Mouse (Mus musculus): Measurements from ENCODE around the gene Snx22.

Snx22 gene

DNA sequence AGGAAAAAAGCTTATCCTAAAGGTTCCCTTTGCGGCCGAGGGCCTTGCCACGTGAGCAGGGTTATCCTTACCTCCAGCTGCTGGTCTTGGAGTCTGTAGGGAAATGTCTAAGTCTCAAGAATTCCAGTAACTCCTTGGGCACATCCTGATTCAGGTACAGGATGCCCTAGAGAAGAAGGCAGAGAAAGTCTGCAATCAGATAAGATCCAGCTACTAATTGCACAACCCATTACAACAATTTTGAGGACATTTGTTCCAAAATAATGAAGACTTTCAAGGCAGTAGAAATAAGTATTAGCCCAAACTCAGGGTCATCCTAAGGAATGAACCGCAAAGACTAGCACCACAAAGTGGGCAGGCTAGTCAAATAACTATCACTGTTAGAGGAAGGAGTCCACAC, 1.5 kb downstream of the Snx22 start:
- no peak for DNase-seq

GRCm38 (mm10) chr9:66067542-66067941, 2.0 kb downstream of the Snx22 start:
- DNase-seq, result no peak

DNA sequence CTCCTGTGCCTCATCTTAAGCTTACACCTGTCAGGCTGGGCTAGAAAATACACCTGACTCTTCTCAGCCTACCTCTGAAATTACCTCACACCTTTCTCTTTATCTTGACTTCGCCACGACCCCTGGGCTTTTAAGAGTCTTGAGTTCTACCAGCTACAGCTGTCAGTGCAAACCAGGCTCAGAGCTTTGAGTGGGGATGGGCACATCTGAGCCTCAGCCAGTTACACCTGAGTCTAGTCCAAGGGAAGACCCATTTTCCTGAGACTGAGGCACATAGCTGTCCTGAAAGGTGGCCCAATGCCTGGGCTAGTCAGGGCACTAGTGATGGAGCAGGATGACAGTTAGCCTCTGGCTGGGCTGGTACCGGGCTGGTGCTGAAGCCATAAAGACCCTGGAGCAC, 2.7 kb downstream of the Snx22 start:
- no peak for DNase-seq

DNA sequence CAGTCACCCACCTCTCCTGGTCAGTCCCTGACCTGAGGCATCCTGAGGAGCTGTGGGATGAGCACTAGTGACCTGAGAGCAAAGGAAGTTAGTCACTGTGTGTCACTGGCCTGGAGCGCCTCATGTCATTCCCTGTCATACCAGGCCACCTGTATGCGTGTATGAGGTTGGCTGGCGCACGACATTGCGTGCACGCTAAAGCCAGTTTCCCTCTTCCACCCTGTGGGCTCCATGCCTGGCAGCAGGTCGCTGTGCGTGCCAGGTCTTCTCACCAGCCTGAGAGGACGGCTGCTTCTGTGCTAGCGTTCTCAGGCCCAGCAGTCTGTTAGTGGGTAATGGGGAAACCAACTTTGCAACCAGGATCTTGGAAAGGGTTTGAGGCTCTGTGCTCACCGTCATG, 5.2 kb downstream of the Snx22 start:
- DNase-seq, result no peak

DNA sequence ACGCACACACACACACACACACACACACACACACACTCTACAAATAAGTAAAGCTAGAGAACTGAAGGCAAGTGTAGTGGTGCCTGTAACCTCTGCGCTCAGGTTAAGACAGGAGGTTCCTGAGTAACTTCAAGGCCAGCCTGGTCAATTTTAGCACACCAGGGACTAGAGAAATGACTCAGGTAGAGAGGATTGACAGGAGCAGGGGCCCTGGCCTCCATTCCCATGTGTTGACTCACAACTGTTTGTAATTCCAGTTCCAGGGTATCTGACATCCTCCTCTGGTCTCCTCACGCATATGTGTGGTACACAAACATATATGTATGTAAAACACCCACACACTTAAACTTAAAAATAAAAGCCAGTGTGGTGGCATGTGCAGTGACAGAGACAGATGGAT, 6.1 kb downstream of the Snx22 start:
- DNase-seq, result no peak

DNA sequence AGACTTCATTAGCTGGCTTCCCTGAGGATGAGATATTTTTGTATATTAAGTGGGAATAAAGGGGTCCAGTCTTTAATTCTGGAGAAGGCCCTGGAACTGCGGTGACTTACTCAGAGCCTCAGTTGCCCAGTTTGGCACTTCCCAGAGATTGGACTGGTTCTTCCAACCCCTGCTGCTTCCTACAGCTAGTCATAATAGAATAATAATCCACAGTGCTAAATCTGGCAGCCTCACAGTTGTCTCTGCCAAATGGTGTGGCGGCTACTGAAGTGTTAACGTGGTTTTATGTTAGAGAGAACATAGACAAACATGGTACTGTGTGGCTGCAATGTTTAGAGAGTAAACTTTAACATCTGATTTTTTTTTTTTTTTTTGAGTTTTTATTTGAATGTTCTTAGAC, 7.9 kb downstream of the Snx22 start:
- DNase-seq, result no peak

DNA sequence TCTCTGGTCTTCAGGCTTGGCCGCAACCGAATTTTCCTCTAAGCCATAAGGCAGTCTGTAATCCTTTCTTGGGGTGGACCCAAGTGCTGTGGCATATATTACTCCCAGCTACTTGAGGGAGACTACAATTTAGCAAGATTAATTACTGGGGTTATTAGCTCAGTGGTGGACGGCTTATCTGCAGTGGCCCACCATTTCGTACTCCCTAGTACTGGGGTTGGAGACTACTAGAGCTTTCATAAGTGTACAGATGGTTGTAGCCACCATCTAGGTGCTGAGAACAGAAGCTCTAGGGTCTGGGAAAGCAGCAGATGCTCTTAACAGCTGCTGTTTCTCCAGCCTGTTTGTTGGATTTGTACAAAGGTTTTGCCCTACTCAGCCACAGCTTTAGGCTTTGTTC, 8.5 kb downstream of the Snx22 start:
- no peak for DNase-seq

DNA sequence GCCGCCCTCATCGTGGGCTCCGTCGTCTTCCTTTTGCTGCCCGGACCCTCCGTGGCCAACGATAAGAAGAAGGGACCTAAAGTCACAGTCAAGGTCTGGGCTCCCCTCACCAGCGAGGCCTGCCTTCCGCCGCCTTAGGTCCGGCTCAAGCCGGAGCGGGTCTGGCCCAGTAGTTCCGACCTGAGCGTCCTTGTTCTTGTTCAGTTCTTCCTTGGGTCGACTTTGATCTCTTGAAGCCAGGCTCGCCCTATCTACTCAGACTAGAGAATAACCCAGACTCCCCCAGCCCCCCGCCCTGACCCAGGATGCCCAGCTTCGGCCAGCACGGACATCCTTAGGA, 9.2 kb downstream of the Snx22 start:
- DNase-seq, result no peak

- DNase-seq, result peak; percentile 96
Measured at GRCm38 (mm10) chr9:66059583-66060307, 9.8 kb downstream of the Snx22 start, which contains the start of gene Ppib. TSS of gene Ppib (plus strand) at chr9:66060222.

GRCm38 (mm10) chr9:66053620-66054019, 15.9 kb downstream of the Snx22 start:
- DNase-seq, result no peak

DNA sequence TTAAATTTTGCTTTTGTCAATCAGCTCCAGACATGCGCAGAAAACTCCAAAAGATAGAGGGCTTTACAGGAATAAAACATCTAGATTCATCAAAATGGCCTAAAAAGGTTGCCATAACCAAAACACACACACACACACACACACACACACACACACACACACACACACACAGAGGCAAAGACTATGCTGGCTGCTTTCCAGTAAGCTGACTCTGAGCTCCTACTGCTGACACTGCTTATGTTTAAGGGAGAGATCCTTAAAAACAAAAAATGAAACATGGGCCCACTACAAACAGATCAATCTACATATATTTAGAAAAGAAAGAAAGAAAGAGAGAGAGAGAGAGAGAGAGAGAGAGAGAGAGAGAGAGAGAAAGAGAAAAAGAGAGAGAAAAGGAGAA, 16.8 kb downstream of the Snx22 start:
- no peak for DNase-seq

DNA sequence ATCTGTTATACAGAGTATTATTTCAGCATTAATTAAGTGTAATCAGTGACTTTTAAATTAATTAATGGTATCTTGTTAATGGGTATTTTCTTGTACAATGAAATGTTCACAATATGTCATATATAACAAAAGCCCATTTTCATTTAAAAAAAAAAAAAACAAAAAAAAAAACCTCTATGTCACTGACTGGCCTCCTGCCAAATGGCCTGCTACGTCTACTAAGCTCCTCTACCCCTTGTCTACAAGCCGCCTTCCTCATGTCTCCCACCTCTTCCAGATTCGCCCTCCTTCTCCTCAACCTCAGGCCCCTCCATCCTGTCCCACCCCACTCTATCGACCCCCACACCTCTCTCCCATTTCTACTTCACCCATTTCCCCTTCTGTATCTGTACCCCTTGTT, 18.0 kb downstream of the Snx22 start:
- DNase-seq, result no peak

DNA sequence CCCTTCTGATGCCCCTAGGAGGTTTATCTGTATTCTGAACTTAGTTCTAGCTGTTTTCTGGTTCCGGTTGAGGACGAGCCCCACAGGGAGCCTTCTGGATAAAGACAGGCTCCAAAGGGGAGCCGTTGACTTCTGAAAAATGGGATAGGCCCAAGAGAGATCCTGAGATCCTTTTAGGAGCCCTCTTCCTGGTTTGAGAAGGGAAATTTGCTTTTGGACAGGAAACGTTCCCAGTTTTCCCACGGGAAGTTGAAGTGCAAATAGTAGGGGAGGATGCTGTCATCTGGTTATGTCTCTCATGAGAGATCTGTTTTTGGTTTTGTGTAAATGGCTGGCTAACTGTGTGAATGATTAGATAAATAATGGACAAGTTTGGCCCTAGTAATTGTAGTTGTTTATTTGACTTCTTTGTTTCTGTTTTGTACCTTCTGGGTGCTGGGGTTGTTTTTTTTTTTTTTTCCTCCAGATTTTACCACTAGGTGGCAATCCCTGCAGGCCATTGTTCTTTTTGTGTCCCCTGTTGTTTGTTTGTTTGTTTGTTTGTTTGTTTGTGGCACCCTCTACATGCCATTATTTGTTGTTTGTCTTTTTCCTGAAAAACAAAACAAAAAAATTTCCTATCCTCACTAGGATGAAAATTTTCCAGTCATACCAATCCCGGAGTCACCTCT, 19.5 kb downstream of the Snx22 start:
- DNase-seq, result no peak

GRCm38 (mm10) chr9:66043241-66043640, 26.3 kb downstream of the Snx22 start:
- DNase-seq, result no peak

DNA sequence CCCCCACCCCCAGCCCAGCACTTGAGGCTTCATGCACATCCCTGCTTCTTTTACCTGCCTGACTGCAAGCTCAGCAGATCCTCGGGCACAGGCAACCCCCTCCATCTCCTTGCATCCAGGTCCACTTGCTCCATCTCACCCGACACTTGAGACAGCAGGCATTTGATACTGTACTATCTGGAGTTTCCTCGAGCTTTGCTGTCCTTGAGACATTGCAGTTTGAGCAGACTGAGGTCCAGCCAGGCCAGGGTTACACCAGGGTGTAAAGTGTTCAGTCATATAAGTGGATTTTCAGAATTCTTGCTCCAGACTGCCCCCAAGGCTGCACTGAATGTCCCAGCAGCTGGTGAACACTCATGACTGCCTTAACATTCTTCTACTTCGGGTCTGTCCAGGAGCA, 27.2 kb downstream of the Snx22 start:
- DNase-seq, result no peak

DNA sequence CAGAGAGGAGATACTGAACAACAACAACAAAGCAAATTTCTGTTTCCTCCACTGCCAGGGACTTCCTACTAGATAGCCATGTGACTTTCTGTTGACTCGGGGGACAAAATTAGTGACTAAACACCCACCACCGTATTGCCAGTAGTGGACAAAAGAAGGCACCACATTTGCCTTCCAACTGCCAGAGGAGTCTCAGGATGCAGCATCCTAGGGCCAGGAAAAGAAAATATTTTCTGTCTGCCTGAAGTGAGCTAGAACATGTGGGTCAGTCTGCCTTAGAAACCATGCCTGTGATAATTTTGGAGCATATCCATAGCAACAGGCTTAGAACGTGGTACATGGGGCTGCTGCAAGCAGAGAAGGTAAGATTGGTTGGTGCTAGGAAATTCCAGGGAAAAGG, 28.7 kb downstream of the Snx22 start:
- no peak for DNase-seq

DNA sequence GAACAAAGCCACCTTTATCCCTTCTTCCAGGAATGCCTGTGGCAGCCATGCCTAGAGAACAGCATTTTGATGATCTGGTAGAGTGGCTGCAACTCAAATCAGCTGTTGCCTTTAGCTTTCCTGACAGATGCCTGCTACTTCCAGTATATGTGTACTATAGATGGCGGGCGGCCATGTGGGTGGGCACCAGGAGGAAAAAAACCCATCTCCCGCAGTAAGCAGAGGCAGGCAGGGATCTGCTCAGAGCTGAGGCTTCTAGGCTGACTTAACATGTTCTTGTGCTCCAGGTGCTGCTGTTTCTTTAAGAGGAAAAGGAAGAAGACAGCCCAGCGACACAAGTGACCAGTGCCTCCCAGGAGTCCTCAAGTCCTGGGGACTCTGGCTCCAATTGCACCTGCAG, 30.2 kb downstream of the Snx22 start:
- DNase-seq, result no peak

DNA sequence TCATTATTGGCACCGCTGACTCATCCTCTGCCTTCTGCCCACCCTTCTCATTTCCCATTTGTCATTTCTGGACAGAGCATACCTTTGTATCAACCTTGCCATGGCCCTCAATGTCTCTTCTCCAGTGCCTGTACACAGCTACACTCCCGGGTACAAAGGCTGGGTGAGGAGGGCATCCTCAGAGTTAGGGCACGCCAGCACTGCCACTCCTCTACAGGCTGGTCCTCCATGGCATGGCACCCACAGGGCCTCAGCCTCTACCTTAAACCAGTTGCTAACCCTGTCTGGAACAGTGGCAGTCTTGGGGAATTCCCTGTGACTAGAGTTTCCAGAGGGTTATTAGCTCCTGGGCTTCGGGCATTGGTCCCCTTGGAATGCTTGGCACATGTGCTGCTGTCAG, 30.9 kb downstream of the Snx22 start:
- no peak for DNase-seq

DNA sequence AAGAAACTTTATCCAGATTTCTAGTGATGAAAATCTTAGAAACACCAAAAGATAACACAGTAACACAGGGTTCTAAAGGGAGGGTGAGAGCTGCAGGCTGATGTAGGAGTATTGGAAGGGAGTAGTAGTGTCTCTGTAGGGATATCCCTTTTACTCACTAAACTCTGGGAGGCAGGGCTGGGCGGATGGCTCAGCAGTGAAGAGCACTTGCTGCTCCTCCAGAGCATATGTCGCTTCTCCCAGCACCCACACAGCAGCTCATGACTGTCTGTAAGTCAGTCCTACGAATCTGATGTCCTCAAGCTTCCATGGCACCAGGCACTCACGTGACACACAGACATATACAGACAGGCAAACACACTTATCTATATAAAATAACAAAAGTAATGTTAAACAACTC, 31.4 kb downstream of the Snx22 start:
- no peak for DNase-seq

DNA sequence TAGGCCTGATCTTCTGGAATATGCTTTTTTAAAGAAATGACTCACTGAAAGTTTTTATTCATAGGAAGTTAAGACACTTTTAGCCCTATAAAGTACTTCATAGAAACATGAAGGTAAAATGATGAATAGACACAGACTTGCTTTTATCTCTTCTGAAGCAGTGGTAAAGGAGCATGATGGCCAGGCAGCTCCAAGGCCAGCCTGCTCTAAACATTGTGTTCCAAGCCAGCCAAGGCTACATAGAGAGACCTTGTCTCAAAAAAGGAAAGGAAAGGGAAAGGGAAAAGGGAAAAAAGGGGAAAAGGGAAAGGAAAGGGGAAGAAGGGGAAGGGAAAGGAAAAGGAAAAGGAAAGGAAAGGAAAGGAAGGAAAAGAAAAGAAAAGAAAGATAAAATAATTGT, 48.9 kb downstream of the Snx22 start:
- no peak for DNase-seq
